Mouse (Mus musculus): ENCODE data around the gene Atp1b1.

The Atp1b1 gene

DNA sequence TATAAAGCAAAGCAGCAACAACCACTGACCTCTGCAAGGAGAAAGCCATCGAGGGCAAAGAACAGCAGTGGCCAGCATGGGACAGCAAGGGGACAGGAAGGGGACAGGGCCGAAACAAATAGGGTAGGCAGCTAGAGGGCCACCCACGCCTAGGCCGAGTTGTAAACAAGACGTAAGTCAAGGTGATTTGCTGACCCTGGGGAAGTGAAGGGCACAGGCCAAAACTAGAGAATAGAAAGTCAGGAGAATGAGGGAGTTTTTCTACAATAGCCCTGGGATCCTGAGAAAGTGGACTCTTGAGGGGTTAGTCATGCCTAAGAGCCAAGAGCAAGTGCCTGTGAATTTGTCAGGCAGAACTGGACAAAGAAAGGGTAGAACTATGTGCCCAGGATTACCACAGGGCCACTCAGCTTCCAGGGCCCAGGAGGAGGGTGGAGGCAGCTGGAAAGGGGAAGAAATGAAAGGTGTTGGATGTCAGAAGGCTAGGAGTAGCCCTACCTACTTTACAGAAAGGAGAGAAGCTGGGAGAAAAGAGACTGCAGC lies 12.5 kb downstream of the Atp1b1 start:
- no peak for DNase-seq (ENCODE audit: extremely low read depth, insufficient read length, low spot score)

GRCm38 (mm10) chr1:164441408-164441974 lies 16.7 kb downstream of the Atp1b1 start:
- DNase-seq (ENCODE audit: extremely low read depth, insufficient read length, low spot score): no peak

- DNase-seq (ENCODE audit: extremely low read depth, insufficient read length, low spot score): no peak
These were observed 17.3 kb downstream of the Atp1b1 start for GRCm38 (mm10) chr1:164440708-164441407.

DNA sequence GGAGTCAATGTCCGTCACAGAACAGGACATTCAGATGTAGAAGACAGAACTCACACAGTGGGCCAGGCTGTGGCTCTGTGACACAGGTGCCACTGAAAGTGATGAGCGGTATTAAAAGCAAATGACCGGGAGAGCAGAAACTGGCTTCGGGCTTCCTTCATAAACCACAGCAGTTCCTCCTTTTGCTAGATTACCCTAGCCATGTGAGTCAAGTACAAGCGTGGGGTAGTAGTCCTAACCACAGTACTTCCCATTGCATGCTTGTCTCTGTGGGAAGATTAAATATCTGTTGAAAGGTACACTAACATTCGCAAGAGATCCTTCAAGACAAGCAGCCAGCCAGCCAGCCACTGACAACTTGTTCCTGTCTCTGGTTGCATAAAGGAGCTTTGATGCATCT lies 17.9 kb downstream of the Atp1b1 start:
- no peak for DNase-seq (ENCODE audit: extremely low read depth, insufficient read length, low spot score)

DNA sequence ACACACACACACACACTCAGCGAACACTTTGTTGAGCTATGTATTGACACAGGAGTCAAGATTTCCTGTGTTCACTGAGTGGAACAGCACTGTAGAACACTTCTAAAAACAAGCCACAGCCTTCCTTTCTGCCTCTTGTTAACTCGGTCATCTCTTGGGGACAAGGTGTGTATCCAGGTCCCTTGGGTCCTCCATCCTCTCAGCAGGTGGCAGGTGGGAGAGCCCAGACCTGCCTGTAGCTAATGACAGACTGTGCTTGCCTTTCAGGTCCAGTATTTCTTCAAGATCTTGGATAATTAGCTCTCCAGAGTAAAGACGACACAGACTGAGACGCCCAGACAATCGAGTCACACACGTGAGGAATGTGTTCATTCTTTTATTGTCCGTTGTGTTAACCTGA lies 21.4 kb downstream of the Atp1b1 start:
- DNase-seq (ENCODE audit: extremely low read depth, insufficient read length, low spot score): no peak

GRCm38 (mm10) chr1:164434049-164434448 lies 24.1 kb downstream of the Atp1b1 start:
- no peak for DNase-seq (ENCODE audit: extremely low read depth, insufficient read length, low spot score)

- no peak for DNase-seq (ENCODE audit: extremely low read depth, insufficient read length, low spot score)
These were observed 25.5 kb downstream of the Atp1b1 start for GRCm38 (mm10) chr1:164432649-164433048.

GRCm38 (mm10) chr1:164428644-164429043 lies 29.5 kb downstream of the Atp1b1 start:
- no peak for DNase-seq (ENCODE audit: extremely low read depth, insufficient read length, low spot score)

GRCm38 (mm10) chr1:164427777-164428176 lies 30.4 kb downstream of the Atp1b1 start:
- DNase-seq (ENCODE audit: extremely low read depth, insufficient read length, low spot score): no peak

DNA sequence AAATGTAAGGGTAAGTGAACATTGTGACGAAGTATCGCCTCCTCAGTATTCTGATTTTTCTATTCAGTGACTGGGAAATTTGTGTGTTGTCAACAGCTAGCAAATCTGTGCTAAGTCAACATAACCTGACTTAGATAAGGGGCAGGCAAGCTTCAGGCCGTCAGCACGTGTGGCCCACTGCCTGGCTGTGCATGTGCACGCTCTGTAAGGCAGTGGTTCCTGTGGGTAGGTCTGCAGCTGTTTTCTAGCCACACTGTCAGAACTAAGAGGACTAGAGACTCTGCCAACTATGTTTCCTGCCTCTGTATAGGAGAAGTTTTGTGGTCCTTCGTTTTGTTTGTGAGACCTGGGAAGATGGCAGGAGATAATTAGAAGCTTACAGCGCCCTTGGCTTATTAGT lies 31.9 kb downstream of the Atp1b1 start:
- DNase-seq (ENCODE audit: extremely low read depth, insufficient read length, low spot score): no peak

- no peak for DNase-seq (ENCODE audit: extremely low read depth, insufficient read length, low spot score)
These were observed 37.4 kb downstream of the Atp1b1 start for GRCm38 (mm10) chr1:164420623-164421354.

DNA sequence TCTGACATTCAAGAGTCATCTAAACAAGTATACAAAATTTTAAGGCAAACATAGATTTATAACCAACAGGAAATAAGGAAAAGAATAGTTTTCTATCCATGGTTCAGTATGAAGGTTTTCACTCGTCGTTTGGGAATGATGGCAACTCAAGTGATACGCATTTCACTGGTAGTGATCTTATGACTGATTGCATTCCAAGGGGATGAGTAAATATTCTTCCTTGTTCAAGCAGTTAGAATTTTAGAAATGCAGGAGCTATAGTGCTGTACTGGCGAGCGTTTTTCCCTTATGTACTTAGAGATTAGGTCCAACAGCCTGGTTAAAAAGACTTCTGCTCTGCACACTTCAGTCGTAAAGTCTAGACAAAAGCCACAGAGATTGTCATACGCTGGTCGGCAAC lies 38.8 kb downstream of the Atp1b1 start:
- peak; percentile 42 for DNase-seq (ENCODE audit: extremely low read depth, insufficient read length, low spot score)

- no peak for DNase-seq (ENCODE audit: extremely low read depth, insufficient read length, low spot score)
These were observed 39.8 kb downstream of the Atp1b1 start for GRCm38 (mm10) chr1:164418320-164418719.

- DNase-seq (ENCODE audit: extremely low read depth, insufficient read length, low spot score): no peak
These were observed 40.6 kb downstream of the Atp1b1 start for GRCm38 (mm10) chr1:164417604-164418003.

DNA sequence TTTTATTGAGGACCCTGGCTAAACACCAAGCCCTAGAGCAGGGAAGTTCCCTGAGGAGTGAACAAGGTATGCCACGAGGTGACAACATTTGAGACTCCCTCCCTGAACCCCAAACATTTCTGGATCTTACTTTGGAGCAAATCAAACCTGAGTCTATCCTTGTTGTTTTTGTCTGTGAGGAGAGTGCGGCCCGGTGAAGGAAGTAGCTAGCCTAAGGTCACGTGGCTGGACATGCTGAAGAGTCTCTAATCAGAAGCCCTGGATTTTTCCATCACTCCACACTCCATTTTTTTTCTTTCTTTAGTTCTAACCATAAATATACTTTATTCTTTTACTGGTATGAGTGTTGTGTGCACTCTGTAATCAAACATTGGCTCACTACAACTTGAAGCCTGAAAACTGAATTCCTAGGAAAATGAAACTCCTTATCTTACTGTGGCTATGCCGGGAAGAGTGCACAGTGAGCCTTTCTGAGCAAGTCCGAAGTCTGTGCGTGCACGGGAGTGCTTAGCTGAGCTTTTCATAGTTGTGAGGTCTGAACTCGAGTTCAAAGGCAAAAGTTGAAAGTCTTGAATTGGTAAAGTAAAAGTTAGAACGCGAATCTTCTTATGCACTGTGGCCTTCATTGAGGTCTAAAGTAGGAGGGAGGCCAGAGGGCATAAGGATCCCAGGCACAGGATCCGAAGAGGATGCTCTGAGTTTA lies 41.3 kb downstream of the Atp1b1 start:
- DNase-seq (ENCODE audit: extremely low read depth, insufficient read length, low spot score): no peak

- no peak for DNase-seq (ENCODE audit: extremely low read depth, insufficient read length, low spot score)
These were observed 42.8 kb downstream of the Atp1b1 start for GRCm38 (mm10) chr1:164415347-164415751.

GRCm38 (mm10) chr1:164413608-164414007 lies 44.5 kb downstream of the Atp1b1 start:
- DNase-seq (ENCODE audit: extremely low read depth, insufficient read length, low spot score): no peak

GRCm38 (mm10) chr1:164412906-164413305 lies 45.2 kb downstream of the Atp1b1 start:
- DNase-seq (ENCODE audit: extremely low read depth, insufficient read length, low spot score): no peak

- no peak for DNase-seq (ENCODE audit: extremely low read depth, insufficient read length, low spot score)
These were observed 46.8 kb downstream of the Atp1b1 start for GRCm38 (mm10) chr1:164411306-164411705.

DNA sequence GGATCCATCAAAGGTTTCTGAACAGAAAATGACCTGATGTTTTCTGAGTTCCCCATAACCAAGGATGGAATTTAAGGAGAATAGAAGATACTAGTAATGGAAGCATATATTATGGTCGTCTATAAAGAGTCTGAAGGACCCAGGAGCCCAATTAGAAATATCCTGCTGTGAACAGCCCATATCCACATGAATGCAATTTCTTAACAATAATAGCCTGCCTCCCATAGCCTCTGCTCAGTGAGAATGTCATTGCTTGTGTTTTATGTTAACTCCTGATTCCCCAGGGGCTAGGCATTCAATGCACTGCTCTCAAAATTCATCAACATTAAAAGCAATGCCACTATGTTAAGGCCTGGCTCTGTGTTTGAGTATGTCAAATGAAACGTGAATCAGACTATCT lies 49.5 kb downstream of the Atp1b1 start:
- DNase-seq (ENCODE audit: extremely low read depth, insufficient read length, low spot score): no peak

DNA sequence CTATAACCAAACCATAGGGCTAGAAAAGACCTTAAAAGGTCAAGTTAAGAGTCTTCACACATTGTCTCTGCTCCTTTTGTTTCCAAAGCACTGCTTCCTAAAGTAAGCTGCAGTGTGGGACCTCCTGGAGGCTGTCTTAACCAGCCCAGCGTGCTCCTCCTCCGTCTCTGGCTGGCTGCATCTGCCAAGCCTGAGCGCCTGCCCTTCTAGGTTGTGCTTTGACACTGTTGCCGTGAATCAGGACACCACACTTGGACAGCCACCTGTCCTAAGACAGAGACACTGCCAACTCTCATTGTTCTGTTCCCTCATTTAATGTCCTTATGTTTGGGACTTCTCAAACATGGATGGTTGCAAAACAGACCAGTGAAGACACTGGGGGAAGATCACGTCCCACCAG lies 51.6 kb downstream of the Atp1b1 start:
- DNase-seq (ENCODE audit: extremely low read depth, insufficient read length, low spot score): no peak

Data from 3134 (cell line).